Mouse (Mus musculus) heart, embryonic 15.5 days (tissue): ENCODE data around the gene Cfap221. TPM values are rescaled to one million over a fixed set of nuclear protein-coding genes. Genes with fewer than 3 reads are reported as not detected.
A peak's percentile ranks its signal among the peaks of the same experiment; 100 is the strongest.

Source experiments
- ATAC-seq: fragments of 200-750 bp; cut with Nextera tagmentation; replicated peaks from 2 replicates; pipeline ENCODE4 v1.8.0; 2017; ENCODE audit warnings: low read depth, moderate TSS enrichment; ENCODE audit not compliant: insufficient number of reproducible peaks, insufficient read depth, low FRiP score
- H3K27ac ChIP-seq: fragments of 300-500 bp; sonication (generic); 2 replicates; pipeline ENCODE4 v1.5.1; 2015; ENCODE audit warnings: mild to moderate bottlenecking, inconsistent platforms
- H3K27me3 ChIP-seq: fragments of 300-500 bp; sonication (generic); 2 replicates; pipeline ENCODE4 v1.6.1; 2015; ENCODE audit warnings: inconsistent platforms
- H3K36me3 ChIP-seq: fragments of 300-500 bp; sonication (generic); 2 replicates; pipeline ENCODE4 v1.6.1; 2015; ENCODE audit warnings: mild to moderate bottlenecking, inconsistent platforms
- H3K4me1 ChIP-seq: fragments of 300-500 bp; sonication (generic); replicated peaks from 2 replicates; pipeline ENCODE4 v1.6.1; 2015; ENCODE audit warnings: inconsistent platforms
- H3K4me2 ChIP-seq: fragments of 300-500 bp; sonication (generic); 2 replicates; pipeline ENCODE4 v1.6.1; 2015; ENCODE audit warnings: inconsistent platforms, mild to moderate bottlenecking, moderate library complexity
- H3K4me3 ChIP-seq: fragments of 300-500 bp; sonication (generic); 2 replicates; pipeline ENCODE4 v1.5.1; 2015; ENCODE audit warnings: mild to moderate bottlenecking, inconsistent platforms
- H3K9ac ChIP-seq: fragments of 300-500 bp; sonication (generic); 2 replicates; pipeline ENCODE4 v1.6.1; 2015; ENCODE audit warnings: mild to moderate bottlenecking, inconsistent platforms
- H3K9me3 ChIP-seq: fragments of 300-500 bp; sonication (generic); replicated peaks from 2 replicates; pipeline ENCODE4 v1.6.1; 2016; ENCODE audit warnings: inconsistent platforms
- WGBS: fragments of 180-500 bp; shearing (Covaris S2); methylation state at CpG from one replicate; pipeline ENCODE4 v1.1.7; 2015; ENCODE audit warnings: mixed read lengths; 5-methylcytosine and 5-hydroxymethylcytosine counted together
- polyA plus RNA-seq: library from polyadenylated mRNA; unstranded; fragments of >200 nt; fragmentation: Nextera tagmentation; extraction: Ambion mirVana; gene quantifications from 2 replicates; pipeline ENCODE4 v1.2.1, GENCODE M21; 2015

Gene Cfap221
- polyA plus RNA-seq, 1 experiment from 2014 or later: 0.08 TPM

GRCm38 (mm10) chr1:119950086-119950485 is 46.9 kb downstream of the Cfap221 start:
- Histone ChIP-seq H3K4me3 (no peak overlapping the region), H3K4me2 (no peak overlapping the region), H3K27me3 (no peaks in the 10 kb centered on the region), H3K9ac (no peak overlapping the region), H3K4me1 (no peaks in the 10 kb centered on the region), H3K9me3 (no peaks in the 10 kb centered on the region), H3K36me3 (no peaks in the 10 kb centered on the region), H3K27ac (no peak overlapping the region)
- no peak for ATAC-seq
- WGBS: 87% methylated on average over 8 of the region's 8 CpGs

- H3K9me3 ChIP-seq: no peaks in the 10 kb centered on the region
- no peaks in the 10 kb centered on the region for H3K36me3 ChIP-seq
- H3K27ac ChIP-seq: no peak overlapping the region
- no peak overlapping the region for H3K4me3 ChIP-seq
- H3K27me3 ChIP-seq: no peaks in the 10 kb centered on the region
- H3K4me1 ChIP-seq: no peaks in the 10 kb centered on the region
- no peak overlapping the region for H3K4me2 ChIP-seq
- no peak overlapping the region for H3K9ac ChIP-seq
- ATAC-seq: no peak
- 29% methylated on average over 7 of the region's 7 CpGs for WGBS
Measured at GRCm38 (mm10) chr1:119936861-119937260, 60.2 kb downstream of the Cfap221 start.

- Histone ChIP-seq H3K4me1 (no peaks in the 10 kb centered on the region), H3K9ac (no peak overlapping the region), H3K4me2 (no peak overlapping the region), H3K27me3 (no peaks in the 10 kb centered on the region), H3K27ac (no peak overlapping the region), H3K9me3 (no peaks in the 10 kb centered on the region), H3K36me3 (no peaks in the 10 kb centered on the region), H3K4me3 (no peak overlapping the region)
- 85% methylated on average over 4 of the region's 4 CpGs for WGBS
- ATAC-seq: no peak
Measured at GRCm38 (mm10) chr1:119931421-119932150, 65.4 kb downstream of the Cfap221 start.

GRCm38 (mm10) chr1:119929715-119930114 is 67.3 kb downstream of the Cfap221 start:
- Histone ChIP-seq H3K27me3 (no peaks in the 10 kb centered on the region), H3K9me3 (no peaks in the 10 kb centered on the region), H3K9ac (no peak overlapping the region), H3K4me1 (no peaks in the 10 kb centered on the region), H3K27ac (no peak overlapping the region), H3K36me3 (no peaks in the 10 kb centered on the region), H3K4me3 (no peak overlapping the region), H3K4me2 (no peak overlapping the region)
- 33% methylated on average over 1 of the region's 1 CpGs for WGBS
- no peak for ATAC-seq

- Histone ChIP-seq H3K27me3 (no peaks in the 10 kb centered on the region), H3K36me3 (no peaks in the 10 kb centered on the region), H3K27ac (no peak overlapping the region), H3K9me3 (no peaks in the 10 kb centered on the region), H3K4me3 (no peak overlapping the region), H3K4me1 (no peaks in the 10 kb centered on the region), H3K9ac (no peak overlapping the region), H3K4me2 (no peak overlapping the region)
- WGBS: 53% methylated on average over 4 of the region's 4 CpGs
- no peak for ATAC-seq
Measured at GRCm38 (mm10) chr1:119919299-119919698, 77.7 kb downstream of the Cfap221 start.

- Histone ChIP-seq H3K9me3 (no peaks in the 10 kb centered on the region), H3K4me2 (no peak overlapping the region), H3K27me3 (no peaks in the 10 kb centered on the region), H3K9ac (no peak overlapping the region), H3K36me3 (no peaks in the 10 kb centered on the region), H3K27ac (no peak overlapping the region), H3K4me1 (peaks cover 5% of the 10 kb centered on the region), H3K4me3 (no peak overlapping the region)
- 86% methylated on average over 5 of the region's 5 CpGs for WGBS
- no peak for ATAC-seq
Measured at GRCm38 (mm10) chr1:119916823-119917371, 80.1 kb downstream of the Cfap221 start.

GRCm38 (mm10) chr1:119912953-119913814 is 83.8 kb downstream of the Cfap221 start, which contains the start of gene Tmem177:
Gene Tmem177, minus strand, starts transcription at chr1:119913208.
- Histone ChIP-seq H3K27ac (peak within 1 kb of the TSS; percentile 73), H3K27me3 (no peaks in the 10 kb centered on the region), H3K9me3 (no peaks in the 10 kb centered on the region), H3K4me2 (peak within 1 kb of the TSS; percentile 71), H3K36me3 (0 out of 2 replicates have a peak, but pooled peaks cover 3% of the 10 kb centered on the region), H3K4me1 (peaks cover 6% of the 10 kb centered on the region), H3K9ac (peak within 1 kb of the TSS; percentile 54), H3K4me3 (peak within 1 kb of the TSS; percentile 55)
- WGBS: 11% methylated on average over 42 of the region's 42 CpGs
- peak; percentile 94 for ATAC-seq

GRCm38 (mm10) chr1:119907206-119907748 is 89.8 kb downstream of the Cfap221 start:
- Histone ChIP-seq H3K27ac (no peak overlapping the region), H3K4me2 (no peak overlapping the region), H3K4me3 (no peak overlapping the region), H3K9ac (no peak overlapping the region), H3K27me3 (no peaks in the 10 kb centered on the region), H3K36me3 (0 out of 2 replicates have a peak, but pooled peaks cover 3% of the 10 kb centered on the region), H3K9me3 (no peaks in the 10 kb centered on the region), H3K4me1 (peaks cover 12% of the 10 kb centered on the region)
- WGBS: 53% methylated on average over 2 of the region's 2 CpGs
- ATAC-seq: no peak

- Histone ChIP-seq H3K9ac (no peak overlapping the region), H3K27me3 (no peaks in the 10 kb centered on the region), H3K4me3 (no peak overlapping the region), H3K36me3 (no peaks in the 10 kb centered on the region), H3K4me2 (no peak overlapping the region), H3K27ac (no peak overlapping the region), H3K4me1 (peaks cover 8% of the 10 kb centered on the region; the same call in 1 of the 2 replicates), H3K9me3 (no peaks in the 10 kb centered on the region)
- no peak for ATAC-seq
- 46% methylated on average over 6 of the region's 6 CpGs for WGBS
Measured at GRCm38 (mm10) chr1:119903231-119903620, 93.8 kb downstream of the Cfap221 start.

- Histone ChIP-seq H3K4me1 (peaks cover 8% of the 10 kb centered on the region; the same call in 1 of the 2 replicates), H3K9me3 (no peaks in the 10 kb centered on the region), H3K27me3 (no peaks in the 10 kb centered on the region), H3K27ac (no peak overlapping the region), H3K4me3 (no peak overlapping the region), H3K4me2 (no peak overlapping the region), H3K9ac (no peak overlapping the region), H3K36me3 (no peaks in the 10 kb centered on the region)
- ATAC-seq: no peak
- 32% methylated on average over 8 of the region's 8 CpGs for WGBS
Measured at GRCm38 (mm10) chr1:119902551-119903230, 94.3 kb downstream of the Cfap221 start.
